Mouse (Mus musculus): ENCODE measurements around the gene Cebpe. TPM values are rescaled to one million over a fixed set of nuclear protein-coding genes. Genes with fewer than 3 reads are reported as not detected.
A peak's percentile ranks its signal among the peaks of the same experiment; 100 is the strongest.

Cebpe gene
- polyA plus RNA-seq, 1 experiment = 0.32 TPM

DNA sequence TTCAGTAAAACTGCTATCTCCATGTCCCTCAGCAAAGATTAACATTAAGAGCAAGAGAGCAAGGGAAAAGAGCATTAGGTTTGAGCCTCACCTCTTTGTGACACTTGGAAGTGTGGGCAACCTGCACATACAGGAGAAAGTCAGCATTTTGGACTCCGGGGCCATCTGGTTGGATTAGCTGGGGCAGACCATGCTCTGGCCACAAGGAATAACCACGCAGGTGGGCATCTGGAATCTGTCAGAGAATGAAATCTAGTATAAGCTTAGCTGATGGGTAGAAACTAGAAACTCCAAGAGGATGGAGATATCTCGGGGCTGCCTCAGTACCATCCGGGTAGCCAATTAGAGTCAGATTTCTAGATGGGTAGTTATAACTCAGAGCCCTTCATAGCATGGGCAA, 15.2 kb downstream of the Cebpe start:
- Histone ChIP-seq H3K4me1 (ENCODE audit: control insufficient read depth, insufficient read depth, low read length) (peaks cover 6% of the 10 kb centered on the region; the same call in 1 of the 2 replicates), H3K4me3 (ENCODE audit: control insufficient read depth, low read depth, low read length) (no peak overlapping the region), H3K27me3 (ENCODE audit: control insufficient read depth, insufficient read depth, low read length) (no peaks in the 10 kb centered on the region), H3K27ac (ENCODE audit: control insufficient read depth, insufficient read depth, low read depth, low read length) (no peak overlapping the region), H3K36me3 (ENCODE audit: control insufficient read depth, insufficient read depth, low read length) (no peaks in the 10 kb centered on the region)
- TF ChIP-seq CTCF (IDR thresholded peaks at IDR 0.05; ENCODE audit: control insufficient read depth, insufficient read depth, insufficient replicate concordance, low read depth, low read length) (no peak), POLR2A (IDR thresholded peaks at IDR 0.05; ENCODE audit: control insufficient read depth, low read depth, low read length) (no peak)

DNA sequence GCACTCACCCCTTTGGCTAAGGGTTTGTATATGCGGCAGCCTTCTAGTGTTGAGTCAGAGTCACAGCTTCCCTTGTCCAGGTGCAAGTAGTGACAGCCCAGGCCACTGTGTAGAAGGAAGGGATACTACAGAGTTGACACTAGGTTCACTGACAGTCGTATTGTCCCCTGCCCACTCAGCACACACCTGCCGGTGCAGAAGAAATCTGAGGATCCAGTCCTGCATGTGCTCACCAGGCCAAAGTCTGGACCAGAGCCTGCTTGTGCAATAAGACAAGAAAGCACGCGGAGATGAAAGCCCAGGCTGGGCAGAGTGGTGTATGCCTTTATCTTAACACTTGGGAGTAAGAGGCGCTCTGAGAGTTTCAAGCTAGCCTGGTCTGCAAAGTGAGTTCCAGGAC, 16.9 kb downstream of the Cebpe start:
- Histone ChIP-seq H3K27me3 (ENCODE audit: control insufficient read depth, insufficient read depth, low read length) (no peaks in the 10 kb centered on the region), H3K36me3 (ENCODE audit: control insufficient read depth, insufficient read depth, low read length) (no peaks in the 10 kb centered on the region), H3K4me3 (ENCODE audit: control insufficient read depth, low read depth, low read length) (no peak overlapping the region), H3K4me1 (ENCODE audit: control insufficient read depth, insufficient read depth, low read length) (peaks cover 6% of the 10 kb centered on the region; the same call in 1 of the 2 replicates), H3K27ac (ENCODE audit: control insufficient read depth, insufficient read depth, low read depth, low read length) (no peak overlapping the region)
- TF ChIP-seq CTCF (IDR thresholded peaks at IDR 0.05; ENCODE audit: control insufficient read depth, insufficient read depth, insufficient replicate concordance, low read depth, low read length) (no peak), POLR2A (IDR thresholded peaks at IDR 0.05; ENCODE audit: control insufficient read depth, low read depth, low read length) (no peak)

DNA sequence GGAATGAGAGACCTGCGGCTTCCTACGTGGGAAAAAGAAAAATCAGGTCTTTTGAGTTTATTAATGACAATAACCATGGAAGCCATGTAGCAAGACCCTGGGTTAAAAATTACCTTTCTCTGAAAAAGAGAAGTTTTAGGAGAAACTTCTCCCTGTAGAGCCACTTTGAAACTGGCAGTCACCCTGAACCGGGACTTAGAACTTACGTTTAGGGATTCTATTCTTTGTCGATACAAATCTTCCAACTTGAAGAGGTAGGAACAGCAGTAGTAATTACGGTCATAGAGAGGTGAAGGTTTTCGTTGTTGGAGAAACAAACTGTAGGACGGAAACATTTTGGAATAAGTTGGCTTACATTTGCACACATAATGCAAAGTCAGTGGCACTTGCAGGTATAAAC, 24.7 kb downstream of the Cebpe start:
- Histone ChIP-seq H3K4me1 (ENCODE audit: control insufficient read depth, insufficient read depth, low read length) (no peaks in the 10 kb centered on the region), H3K27ac (ENCODE audit: control insufficient read depth, insufficient read depth, low read depth, low read length) (peak overlapping the region; percentile 99), H3K27me3 (ENCODE audit: control insufficient read depth, insufficient read depth, low read length) (no peaks in the 10 kb centered on the region), H3K4me3 (ENCODE audit: control insufficient read depth, low read depth, low read length) (peak overlapping the region; percentile 94), H3K36me3 (ENCODE audit: control insufficient read depth, insufficient read depth, low read length) (peaks cover 2% of the 10 kb centered on the region)
- no peak for TF ChIP-seq CTCF (IDR thresholded peaks at IDR 0.05; ENCODE audit: control insufficient read depth, insufficient read depth, insufficient replicate concordance, low read depth, low read length)
- no peak for TF ChIP-seq POLR2A (IDR thresholded peaks at IDR 0.05; ENCODE audit: control insufficient read depth, low read depth, low read length)

DNA sequence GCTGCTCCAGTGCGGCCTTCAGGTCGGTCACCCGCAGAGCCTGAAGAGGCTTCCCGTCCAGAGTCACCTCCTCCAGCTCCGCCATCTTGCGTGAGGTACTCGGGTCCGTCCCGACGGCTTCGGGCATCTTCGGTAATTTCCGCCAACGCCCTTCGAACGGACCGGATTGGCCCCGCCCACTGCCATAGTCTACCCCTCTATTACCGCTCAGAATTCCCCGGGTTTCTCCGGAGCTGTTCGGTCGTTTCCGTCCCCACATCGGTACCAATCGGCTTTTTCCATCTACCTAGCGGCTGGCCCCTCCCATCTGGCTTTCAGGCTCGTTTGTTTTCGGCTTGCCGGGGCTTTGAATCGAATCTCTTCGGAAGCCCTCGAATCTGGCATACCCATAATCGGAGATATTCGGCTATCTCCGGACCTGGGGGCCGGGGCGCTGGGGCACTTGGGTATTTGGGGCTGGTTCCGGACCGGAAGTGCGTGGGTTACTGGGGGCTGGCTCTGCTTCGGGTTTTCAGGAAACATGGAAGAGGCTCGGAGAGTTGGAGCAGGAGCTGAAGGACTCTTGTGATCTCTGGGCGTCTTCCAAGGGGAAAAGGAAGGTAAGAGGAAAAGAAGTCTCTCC, 25.3 kb downstream of the Cebpe start, which contains the start of gene Acin1:
Gene Acin1, minus strand, starts transcription at position 410 of the 622 bp plus-strand sequence.
- Histone ChIP-seq H3K27me3 (ENCODE audit: control insufficient read depth, insufficient read depth, low read length) (no peaks in the 10 kb centered on the region), H3K27ac (ENCODE audit: control insufficient read depth, insufficient read depth, low read depth, low read length) (peak within 1 kb of the TSS; percentile 99), H3K36me3 (ENCODE audit: control insufficient read depth, insufficient read depth, low read length) (peaks cover 2% of the 10 kb centered on the region), H3K4me3 (ENCODE audit: control insufficient read depth, low read depth, low read length) (peak within 1 kb of the TSS; percentile 94), H3K4me1 (ENCODE audit: control insufficient read depth, insufficient read depth, low read length) (no peaks in the 10 kb centered on the region)
- TF ChIP-seq CTCF (IDR thresholded peaks at IDR 0.05; ENCODE audit: control insufficient read depth, insufficient read depth, insufficient replicate concordance, low read depth, low read length) (no peak), POLR2A (IDR thresholded peaks at IDR 0.05; ENCODE audit: control insufficient read depth, low read depth, low read length) (peak; percentile 88)

DNA sequence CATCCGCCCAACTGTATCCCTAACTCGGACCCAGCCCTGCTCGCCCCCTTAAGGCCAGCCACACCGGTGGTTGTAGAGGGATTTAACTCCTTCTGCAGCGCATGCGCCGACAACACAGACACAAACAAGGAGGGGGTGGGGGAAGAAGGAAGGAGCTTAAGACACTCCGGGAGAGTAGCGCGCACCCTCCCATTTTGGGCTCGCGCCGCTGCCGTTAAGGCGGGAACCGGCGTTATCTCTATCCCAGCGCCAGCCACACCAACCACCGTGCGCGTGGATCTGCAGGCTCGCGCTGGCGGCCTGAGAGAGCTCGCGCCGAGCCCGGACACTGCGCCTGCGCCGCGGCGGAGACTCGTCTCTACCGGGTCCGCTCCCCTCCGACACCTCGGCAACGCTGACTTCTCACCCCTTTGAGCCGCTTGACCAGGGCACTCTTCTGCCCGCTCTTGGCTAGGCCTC, 25.9 kb downstream of the Cebpe start, which contains the start of gene 1700123O20Rik:
Gene 1700123O20Rik, plus strand, starts transcription at position 154 of the 459 bp plus-strand sequence.
- H3K27ac ChIP-seq (ENCODE audit: control insufficient read depth, insufficient read depth, low read depth, low read length) = peak within 1 kb of the TSS; percentile 99
- H3K4me1 ChIP-seq (ENCODE audit: control insufficient read depth, insufficient read depth, low read length) = no peaks in the 10 kb centered on the region
- no peak for TF ChIP-seq CTCF (IDR thresholded peaks at IDR 0.05; ENCODE audit: control insufficient read depth, insufficient read depth, insufficient replicate concordance, low read depth, low read length)
- TF ChIP-seq POLR2A (IDR thresholded peaks at IDR 0.05; ENCODE audit: control insufficient read depth, low read depth, low read length) = no peak
- H3K4me3 ChIP-seq (ENCODE audit: control insufficient read depth, low read depth, low read length) = peak within 1 kb of the TSS; percentile 94
- H3K36me3 ChIP-seq (ENCODE audit: control insufficient read depth, insufficient read depth, low read length) = peaks cover 2% of the 10 kb centered on the region
- H3K27me3 ChIP-seq (ENCODE audit: control insufficient read depth, insufficient read depth, low read length) = no peaks in the 10 kb centered on the region

DNA sequence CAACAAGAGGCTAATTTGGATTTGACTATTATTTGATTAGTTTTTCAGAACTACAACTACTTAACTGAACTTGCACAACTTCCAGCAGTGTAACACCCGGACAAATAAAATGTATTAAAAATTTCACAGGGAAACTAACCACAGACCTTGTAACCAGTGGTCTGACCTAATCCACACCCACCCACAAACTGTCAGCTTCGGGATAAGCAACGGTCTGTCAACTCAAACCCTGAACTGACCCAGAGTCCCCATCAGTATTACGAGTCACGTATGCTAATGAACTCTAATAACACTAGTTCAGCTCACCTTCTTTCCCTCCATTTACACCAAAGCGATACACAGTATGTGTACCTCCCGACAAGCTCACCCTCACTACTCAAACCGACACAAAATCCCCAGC, 26.5 kb downstream of the Cebpe start:
- TF ChIP-seq CTCF (IDR thresholded peaks at IDR 0.05; ENCODE audit: control insufficient read depth, insufficient read depth, insufficient replicate concordance, low read depth, low read length) (no peak), POLR2A (IDR thresholded peaks at IDR 0.05; ENCODE audit: control insufficient read depth, low read depth, low read length) (no peak)
- H3K27ac ChIP-seq (ENCODE audit: control insufficient read depth, insufficient read depth, low read depth, low read length) = peak overlapping the region; percentile 99
- peak overlapping the region; percentile 94 for H3K4me3 ChIP-seq (ENCODE audit: control insufficient read depth, low read depth, low read length)
- H3K27me3 ChIP-seq (ENCODE audit: control insufficient read depth, insufficient read depth, low read length) = no peaks in the 10 kb centered on the region
- no peaks in the 10 kb centered on the region for H3K4me1 ChIP-seq (ENCODE audit: control insufficient read depth, insufficient read depth, low read length)
- H3K36me3 ChIP-seq (ENCODE audit: control insufficient read depth, insufficient read depth, low read length) = peaks cover 2% of the 10 kb centered on the region

DNA sequence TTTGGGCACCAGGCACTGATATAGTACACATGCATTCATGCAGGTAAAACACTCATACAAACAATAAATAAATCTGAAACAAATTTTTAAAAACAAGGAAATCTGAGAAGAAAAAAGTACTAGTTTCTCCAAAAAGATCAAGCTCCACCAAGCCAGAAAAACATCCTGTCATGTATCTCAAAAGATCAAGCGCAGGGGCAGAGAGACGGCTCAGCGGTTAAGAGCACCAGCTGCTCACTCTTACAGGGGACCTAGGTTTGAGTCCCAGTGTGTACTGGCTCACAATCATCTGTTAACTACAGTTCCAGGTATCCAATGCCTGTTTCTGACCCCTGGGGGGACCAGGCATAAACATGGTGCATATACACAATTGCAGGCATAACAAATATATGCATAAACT, 29.6 kb downstream of the Cebpe start:
- Histone ChIP-seq H3K4me3 (ENCODE audit: control insufficient read depth, low read depth, low read length) (peak overlapping the region; percentile 56), H3K4me1 (ENCODE audit: control insufficient read depth, insufficient read depth, low read length) (no peaks in the 10 kb centered on the region), H3K27ac (ENCODE audit: control insufficient read depth, insufficient read depth, low read depth, low read length) (no peak overlapping the region), H3K27me3 (ENCODE audit: control insufficient read depth, insufficient read depth, low read length) (no peaks in the 10 kb centered on the region), H3K36me3 (ENCODE audit: control insufficient read depth, insufficient read depth, low read length) (peaks cover 7% of the 10 kb centered on the region)
- TF ChIP-seq CTCF (IDR thresholded peaks at IDR 0.05; ENCODE audit: control insufficient read depth, insufficient read depth, insufficient replicate concordance, low read depth, low read length) (no peak), POLR2A (IDR thresholded peaks at IDR 0.05; ENCODE audit: control insufficient read depth, low read depth, low read length) (no peak)

Measured in testis, adult 2 months (tissue).